Mouse (Mus musculus): ENCODE data around the gene Clasp1. TPM values are rescaled to one million over a fixed set of nuclear protein-coding genes. Genes with fewer than 3 reads are reported as not detected.

Clasp1 gene
- polyA plus RNA-seq, 1 experiment from 2014 or later: 41.1 TPM

GRCm38 (mm10) chr1:118539046-118539445 is 150.2 kb downstream of the Clasp1 start:
- Histone ChIP-seq H3K27ac (ENCODE audit: low read depth, low read length) (no peak overlapping the region), H3K4me3 (ENCODE audit: low read depth, low read length) (no peak overlapping the region), H3K9me3 (ENCODE audit: control insufficient read depth, low read length) (no peaks in the 10 kb centered on the region), H3K4me2 (no peak overlapping the region), H3K9ac (ENCODE audit: low read depth, low read length) (no peak overlapping the region), H3K36me3 (ENCODE audit: control insufficient read depth, insufficient read depth, low read length) (peaks cover 11% of the 10 kb centered on the region), H3K27me3 (replicated peaks; ENCODE audit: control insufficient read depth, insufficient read depth, low read length) (no peaks in the 10 kb centered on the region), H3K4me1 (replicated peaks; ENCODE audit: control insufficient read depth, insufficient read depth, low read length) (no peaks in the 10 kb centered on the region)
- 86% methylated on average over 6 of the region's 6 CpGs for WGBS
- DNase-seq (ENCODE audit: low spot score) (no peak), ATAC-seq (replicated peaks; ENCODE audit: low FRiP score) (no peak)

DNA sequence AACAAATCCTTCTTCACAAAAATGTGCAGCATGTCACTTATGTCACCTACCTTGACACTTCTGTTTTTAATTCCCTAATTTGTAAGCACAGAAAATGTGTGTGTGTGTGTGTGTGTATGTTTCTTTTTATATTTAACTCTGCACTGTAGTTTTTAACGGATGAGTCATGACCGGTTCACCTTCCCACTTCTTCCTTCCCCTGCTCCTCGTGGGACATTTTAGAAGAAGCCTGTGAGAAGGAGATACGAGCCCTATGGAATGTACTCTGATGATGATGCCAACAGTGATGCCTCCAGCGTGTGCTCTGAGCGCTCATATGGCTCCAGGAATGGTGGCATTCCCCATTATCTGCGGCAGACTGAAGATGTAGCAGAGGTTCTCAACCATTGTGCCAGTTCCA is 154.0 kb downstream of the Clasp1 start:
- H3K4me3 ChIP-seq (ENCODE audit: low read depth, low read length): no peak overlapping the region
- no peak overlapping the region for H3K9ac ChIP-seq (ENCODE audit: low read depth, low read length)
- H3K4me2 ChIP-seq: no peak overlapping the region
- 92% methylated on average over 7 of the region's 7 CpGs for WGBS
- peaks cover 14% of the 10 kb centered on the region for H3K36me3 ChIP-seq (ENCODE audit: control insufficient read depth, insufficient read depth, low read length)
- no peak overlapping the region for H3K27ac ChIP-seq (ENCODE audit: low read depth, low read length)
- no peaks in the 10 kb centered on the region for H3K4me1 ChIP-seq (replicated peaks; ENCODE audit: control insufficient read depth, insufficient read depth, low read length)
- ATAC-seq (replicated peaks; ENCODE audit: low FRiP score) (no peak), DNase-seq (ENCODE audit: low spot score) (no peak)
- no peaks in the 10 kb centered on the region for H3K9me3 ChIP-seq (ENCODE audit: control insufficient read depth, low read length)
- H3K27me3 ChIP-seq (replicated peaks; ENCODE audit: control insufficient read depth, insufficient read depth, low read length): no peaks in the 10 kb centered on the region

DNA sequence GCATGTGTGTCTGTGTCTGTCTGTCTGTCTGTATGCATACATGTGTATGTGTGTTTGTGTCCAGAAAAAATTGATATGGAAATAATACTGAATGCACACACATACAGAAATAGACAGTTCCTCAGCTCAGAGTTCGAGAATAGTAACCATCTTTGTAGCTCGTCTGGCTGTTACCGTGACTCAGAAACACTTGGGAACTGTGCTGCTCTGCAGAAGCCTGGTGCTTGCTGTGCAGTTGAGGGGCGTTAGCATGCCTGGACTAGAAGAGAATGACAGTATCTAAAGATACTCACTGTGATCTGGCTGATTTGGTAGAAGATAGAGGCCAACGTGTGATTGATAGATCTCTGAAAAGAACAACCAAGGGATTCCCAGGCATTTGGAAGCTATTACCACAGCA is 159.9 kb downstream of the Clasp1 start:
- ATAC-seq (replicated peaks; ENCODE audit: low FRiP score) (no peak), DNase-seq (ENCODE audit: low spot score) (no peak)
- Histone ChIP-seq H3K9ac (ENCODE audit: low read depth, low read length) (no peak overlapping the region), H3K27ac (ENCODE audit: low read depth, low read length) (no peak overlapping the region), H3K4me2 (no peak overlapping the region), H3K4me3 (ENCODE audit: low read depth, low read length) (no peak overlapping the region), H3K27me3 (replicated peaks; ENCODE audit: control insufficient read depth, insufficient read depth, low read length) (no peaks in the 10 kb centered on the region), H3K36me3 (ENCODE audit: control insufficient read depth, insufficient read depth, low read length) (peaks cover 24% of the 10 kb centered on the region), H3K4me1 (replicated peaks; ENCODE audit: control insufficient read depth, insufficient read depth, low read length) (no peaks in the 10 kb centered on the region), H3K9me3 (ENCODE audit: control insufficient read depth, low read length) (no peaks in the 10 kb centered on the region)
- 92% methylated on average over 5 of the region's 5 CpGs for WGBS

DNA sequence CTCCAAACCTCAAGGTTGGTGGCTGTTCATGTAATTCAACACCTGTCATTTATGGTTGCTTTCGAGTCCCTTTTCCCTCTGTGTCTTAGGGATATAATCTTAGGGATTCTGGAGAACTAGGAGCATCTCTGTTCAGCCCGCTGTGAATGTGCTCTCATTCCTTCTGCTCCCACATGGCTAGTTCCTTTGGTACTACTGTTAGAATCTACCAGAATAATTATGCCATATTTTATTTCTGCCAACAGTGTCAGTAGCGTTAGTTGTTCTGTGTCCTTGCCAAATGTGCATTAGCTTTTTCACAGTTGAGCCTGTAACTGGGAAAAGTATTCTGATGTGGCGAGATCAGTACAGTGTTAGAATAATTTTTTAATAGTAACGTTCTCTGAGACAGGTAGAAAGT is 162.3 kb downstream of the Clasp1 start:
- Histone ChIP-seq H3K4me2 (no peak overlapping the region), H3K27me3 (replicated peaks; ENCODE audit: control insufficient read depth, insufficient read depth, low read length) (no peaks in the 10 kb centered on the region), H3K27ac (ENCODE audit: low read depth, low read length) (no peak overlapping the region), H3K9me3 (ENCODE audit: control insufficient read depth, low read length) (no peaks in the 10 kb centered on the region), H3K4me3 (ENCODE audit: low read depth, low read length) (no peak overlapping the region), H3K36me3 (ENCODE audit: control insufficient read depth, insufficient read depth, low read length) (peaks cover 32% of the 10 kb centered on the region), H3K4me1 (replicated peaks; ENCODE audit: control insufficient read depth, insufficient read depth, low read length) (no peaks in the 10 kb centered on the region), H3K9ac (ENCODE audit: low read depth, low read length) (no peak overlapping the region)
- no peak for ATAC-seq (replicated peaks; ENCODE audit: low FRiP score)
- no peak for DNase-seq (ENCODE audit: low spot score)
- 89% methylated on average over 5 of the region's 5 CpGs for WGBS

- Histone ChIP-seq H3K27me3 (replicated peaks; ENCODE audit: control insufficient read depth, insufficient read depth, low read length) (no peaks in the 10 kb centered on the region), H3K4me1 (replicated peaks; ENCODE audit: control insufficient read depth, insufficient read depth, low read length) (no peaks in the 10 kb centered on the region), H3K9ac (ENCODE audit: low read depth, low read length) (no peak overlapping the region), H3K4me2 (no peak overlapping the region), H3K9me3 (ENCODE audit: control insufficient read depth, low read length) (no peaks in the 10 kb centered on the region), H3K36me3 (ENCODE audit: control insufficient read depth, insufficient read depth, low read length) (peaks cover 30% of the 10 kb centered on the region), H3K4me3 (ENCODE audit: low read depth, low read length) (no peak overlapping the region), H3K27ac (ENCODE audit: low read depth, low read length) (no peak overlapping the region)
- DNase-seq (ENCODE audit: low spot score): no peak
- ATAC-seq (replicated peaks; ENCODE audit: low FRiP score): no peak
- 86% methylated on average over 4 of the region's 4 CpGs for WGBS
Observed at GRCm38 (mm10) chr1:118552071-118552470, 163.2 kb downstream of the Clasp1 start.

- 68% methylated on average over 2 of the region's 2 CpGs for WGBS
- Histone ChIP-seq H3K4me3 (ENCODE audit: low read depth, low read length) (no peak overlapping the region), H3K4me2 (no peak overlapping the region), H3K4me1 (replicated peaks; ENCODE audit: control insufficient read depth, insufficient read depth, low read length) (no peaks in the 10 kb centered on the region), H3K9me3 (ENCODE audit: control insufficient read depth, low read length) (no peaks in the 10 kb centered on the region), H3K27ac (ENCODE audit: low read depth, low read length) (no peak overlapping the region), H3K36me3 (ENCODE audit: control insufficient read depth, insufficient read depth, low read length) (peaks cover 27% of the 10 kb centered on the region), H3K9ac (ENCODE audit: low read depth, low read length) (no peak overlapping the region), H3K27me3 (replicated peaks; ENCODE audit: control insufficient read depth, insufficient read depth, low read length) (no peaks in the 10 kb centered on the region)
- no peak for ATAC-seq (replicated peaks; ENCODE audit: low FRiP score)
- no peak for DNase-seq (ENCODE audit: low spot score)
Observed at GRCm38 (mm10) chr1:118553045-118553444, 164.2 kb downstream of the Clasp1 start.

- Histone ChIP-seq H3K27me3 (replicated peaks; ENCODE audit: control insufficient read depth, insufficient read depth, low read length) (no peaks in the 10 kb centered on the region), H3K36me3 (ENCODE audit: control insufficient read depth, insufficient read depth, low read length) (peaks cover 27% of the 10 kb centered on the region), H3K27ac (ENCODE audit: low read depth, low read length) (no peak overlapping the region), H3K9ac (ENCODE audit: low read depth, low read length) (no peak overlapping the region), H3K4me3 (ENCODE audit: low read depth, low read length) (no peak overlapping the region), H3K4me1 (replicated peaks; ENCODE audit: control insufficient read depth, insufficient read depth, low read length) (no peaks in the 10 kb centered on the region), H3K9me3 (ENCODE audit: control insufficient read depth, low read length) (no peaks in the 10 kb centered on the region), H3K4me2 (no peak overlapping the region)
- ATAC-seq (replicated peaks; ENCODE audit: low FRiP score): no peak
- DNase-seq (ENCODE audit: low spot score): no peak
- WGBS: 93% methylated on average over 3 of the region's 3 CpGs
Observed at GRCm38 (mm10) chr1:118553451-118553850, 164.6 kb downstream of the Clasp1 start.

DNA sequence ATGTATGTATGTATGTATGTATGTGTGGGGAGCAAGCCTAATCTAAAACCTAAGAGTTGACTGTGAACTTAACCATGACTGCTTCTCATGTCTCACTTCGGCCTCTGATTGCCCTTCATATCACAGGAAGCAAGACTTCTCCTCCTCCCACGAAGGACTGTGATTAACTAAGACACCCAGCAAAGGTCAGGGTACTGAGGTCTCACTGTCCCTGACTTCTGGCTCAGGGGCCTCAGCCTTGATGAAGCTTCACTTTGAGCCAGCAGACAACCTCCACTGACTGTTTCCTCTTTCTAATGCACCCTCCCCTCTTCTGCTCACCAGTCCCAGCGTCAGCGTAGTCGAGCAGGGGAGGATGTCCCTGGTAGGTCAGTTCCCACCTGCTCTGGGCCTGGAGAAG is 166.1 kb downstream of the Clasp1 start:
- no peaks in the 10 kb centered on the region for H3K9me3 ChIP-seq (ENCODE audit: control insufficient read depth, low read length)
- DNase-seq (ENCODE audit: low spot score) (no peak), ATAC-seq (replicated peaks; ENCODE audit: low FRiP score) (no peak)
- H3K4me3 ChIP-seq (ENCODE audit: low read depth, low read length): no peak overlapping the region
- no peak overlapping the region for H3K27ac ChIP-seq (ENCODE audit: low read depth, low read length)
- H3K9ac ChIP-seq (ENCODE audit: low read depth, low read length): no peak overlapping the region
- H3K36me3 ChIP-seq (ENCODE audit: control insufficient read depth, insufficient read depth, low read length): peaks cover 22% of the 10 kb centered on the region
- no peaks in the 10 kb centered on the region for H3K4me1 ChIP-seq (replicated peaks; ENCODE audit: control insufficient read depth, insufficient read depth, low read length)
- 72% methylated on average over 5 of the region's 5 CpGs for WGBS
- H3K27me3 ChIP-seq (replicated peaks; ENCODE audit: control insufficient read depth, insufficient read depth, low read length): no peaks in the 10 kb centered on the region
- H3K4me2 ChIP-seq: no peak overlapping the region

GRCm38 (mm10) chr1:118559716-118560115 is 170.9 kb downstream of the Clasp1 start:
- Histone ChIP-seq H3K27me3 (replicated peaks; ENCODE audit: control insufficient read depth, insufficient read depth, low read length) (no peaks in the 10 kb centered on the region), H3K9ac (ENCODE audit: low read depth, low read length) (no peak overlapping the region), H3K9me3 (ENCODE audit: control insufficient read depth, low read length) (no peaks in the 10 kb centered on the region), H3K4me3 (ENCODE audit: low read depth, low read length) (no peak overlapping the region), H3K27ac (ENCODE audit: low read depth, low read length) (no peak overlapping the region), H3K4me1 (replicated peaks; ENCODE audit: control insufficient read depth, insufficient read depth, low read length) (no peaks in the 10 kb centered on the region), H3K36me3 (ENCODE audit: control insufficient read depth, insufficient read depth, low read length) (peaks cover 18% of the 10 kb centered on the region; the same call in 1 of the 2 replicates), H3K4me2 (no peak overlapping the region)
- 75% methylated on average over 2 of the region's 2 CpGs for WGBS
- DNase-seq (ENCODE audit: low spot score): no peak
- no peak for ATAC-seq (replicated peaks; ENCODE audit: low FRiP score)

All from liver, embryonic 11.5 days (tissue).